Mouse (Mus musculus) myocyte (in vitro differentiated cells): ENCODE data around the gene Teddm2.

Experiments used
- CEBPB ChIP-seq: IDR thresholded peaks from 2 replicates; pipeline ENCODE4 v1.6.1; 2011; ENCODE audit warnings: mild to moderate bottlenecking, moderate library complexity; ENCODE audit not compliant: poor library complexity, insufficient read depth, severe bottlenecking
- E2F4 ChIP-seq: IDR thresholded peaks from one replicate; pipeline ENCODE4 v1.6.1; 2011; ENCODE audit warnings: mild to moderate bottlenecking, control low read depth, moderate library complexity; ENCODE audit not compliant: insufficient read depth
- MAX ChIP-seq: IDR thresholded peaks from one replicate; pipeline ENCODE4 v1.6.1; 2011; ENCODE audit warnings: low read depth, mild to moderate bottlenecking, control low read depth
- MYOD1 ChIP-seq, 3 experiments: IDR thresholded peaks; one replicate each; pipeline ENCODE4 v1.6.1; 2011; ENCODE audit warnings: control low read depth in 2 of 3, low read depth in 2 of 3, mild to moderate bottlenecking in 2 of 3, moderate library complexity in 1 of 3; ENCODE audit not compliant: insufficient read length in 2 of 3, control insufficient read depth in 1 of 3
- MYOG ChIP-seq, 3 experiments: IDR thresholded peaks; one replicate each; pipeline ENCODE4 v1.6.1; 2011; ENCODE audit warnings: control low read depth in 2 of 3, low read depth in 2 of 3, mild to moderate bottlenecking in 2 of 3; ENCODE audit not compliant: insufficient read length in 2 of 3, control insufficient read depth in 1 of 3, insufficient read depth in 1 of 3
- POLR2A ChIP-seq: IDR thresholded peaks from one replicate; pipeline ENCODE4 v1.6.1; 2011; ENCODE audit warnings: low read depth, mild to moderate bottlenecking, control low read depth, moderate library complexity; ENCODE audit not compliant: insufficient read length
- POLR2AphosphoS2 ChIP-seq: IDR thresholded peaks from one replicate; pipeline ENCODE4 v1.6.1; 2011; ENCODE audit warnings: low read depth, control low read depth; ENCODE audit not compliant: insufficient read length
- TCF3 ChIP-seq: IDR thresholded peaks from one replicate; pipeline ENCODE4 v1.6.1; 2011; ENCODE audit warnings: low read depth, control low read depth; ENCODE audit not compliant: insufficient read length
- USF1 ChIP-seq: IDR thresholded peaks from one replicate; pipeline ENCODE4 v1.6.1; 2011; ENCODE audit warnings: low read depth, mild to moderate bottlenecking, control low read depth, moderate library complexity

- TF ChIP-seq MAX, result no peak
- TF ChIP-seq POLR2A, result no peak
- TF ChIP-seq MYOD1 (IDR thresholded peaks at IDR 0.05; ENCODE audit: control insufficient read depth in 1 of 3, insufficient read length in 2 of 3, low read depth in 2 of 3), result no peak
- no peak for TF ChIP-seq E2F4
- TF ChIP-seq MYOG (IDR thresholded peaks at IDR 0.05; ENCODE audit: control insufficient read depth in 1 of 3, insufficient read depth in 1 of 3, insufficient read length in 2 of 3, low read depth in 2 of 3), result no peak
- TF ChIP-seq TCF3, result no peak
- no peak for TF ChIP-seq USF1
- no peak for TF ChIP-seq POLR2AphosphoS2
- TF ChIP-seq CEBPB, result no peak
Measured at GRCm38 (mm10) chr1:153894201-153894893, 5.7 kb downstream of the Teddm2 start.
